In the genomic region with DNA sequence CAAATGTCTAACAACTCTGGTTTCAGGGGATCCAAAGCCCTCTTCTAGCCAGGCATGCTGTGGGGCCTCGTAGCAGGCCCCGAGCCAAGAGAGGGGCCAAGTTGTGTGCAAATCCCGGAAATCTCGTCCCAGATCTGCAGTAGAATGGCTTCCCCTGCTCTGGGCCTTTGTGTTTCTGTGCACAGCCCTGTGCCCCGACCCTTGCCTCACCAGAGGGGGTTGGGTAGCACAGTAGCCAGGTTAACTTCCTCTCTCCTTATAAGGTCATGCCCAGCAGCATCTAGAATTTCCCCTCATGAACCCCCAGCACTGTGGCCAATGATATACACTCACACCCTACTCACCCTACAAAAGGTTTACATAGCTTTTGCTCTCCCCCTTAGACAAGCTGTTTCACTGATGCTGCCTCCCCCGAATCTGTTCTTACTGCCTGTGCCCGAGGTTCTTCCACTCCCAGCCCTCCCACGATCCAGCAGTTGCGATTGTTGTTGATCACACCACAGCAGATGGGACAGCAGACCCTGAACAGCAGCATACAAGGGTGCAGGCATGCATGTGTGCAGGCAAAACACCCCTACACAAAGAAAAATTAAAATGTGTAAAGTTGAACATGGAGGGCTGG, we compare ENCODE assay signal across 8 mouse cellular contexts. TPM values are rescaled to one million over a fixed set of nuclear protein-coding genes. Genes with fewer than 3 reads are reported as not detected.
DNase-seq lines count a peak whose midpoint lies in the region; ATAC-seq and TF ChIP-seq lines count a peak whose summit lies in the region.

No protein-coding gene starts in this region.

- no peak overlapping the region for H3K4me2 ChIP-seq in kidney, embryonic 14.5 days (replicated peaks; ENCODE audit: low read depth, low read length)
- H3K4me2 ChIP-seq in forebrain, embryonic 15.5 days (replicated peaks): no peak overlapping the region
- H3K4me2 ChIP-seq in limb, embryonic 14.5 days (replicated peaks; ENCODE audit: low read depth, low read length, severe bottlenecking): no peak overlapping the region

- no peak overlapping the region for H3K9ac ChIP-seq in kidney, embryonic 14.5 days (ENCODE audit: low read depth, low read length)
- no peak overlapping the region for H3K9ac ChIP-seq in forebrain, embryonic 15.5 days (replicated peaks)
- no peak overlapping the region for H3K9ac ChIP-seq in limb, embryonic 14.5 days (ENCODE audit: low read depth, low read length, severe bottlenecking)

- no peak for TF ChIP-seq CTCF in brain, embryonic 14.5 days (IDR thresholded peaks at IDR 0.05; ENCODE audit: borderline replicate concordance, extremely low read depth, insufficient read depth, insufficient read length)

- ATAC-seq in kidney, embryonic 14.5 days (ENCODE audit: low FRiP score, low TSS enrichment): peak; percentile 74
- peak; percentile 58; the same call in 1 of the 2 replicates for ATAC-seq in forebrain, embryonic 15.5 days (replicated peaks)
- peak; percentile 53; the same call in 1 of the 2 replicates for ATAC-seq in limb, embryonic 14.5 days (ENCODE audit: low FRiP score, low read depth)
- ATAC-seq in inflammation-experienced regulatory T-cells, adult 6 months: no peak

- WGBS in kidney, embryonic 14.5 days: 26% methylated on average over 9 of the region's 9 CpGs
- WGBS in forebrain, embryonic 15.5 days: 42% methylated on average over 9 of the region's 9 CpGs
- WGBS in limb, embryonic 14.5 days: 45% methylated on average over 9 of the region's 9 CpGs

- H3K4me1 ChIP-seq in kidney, embryonic 14.5 days (ENCODE audit: control insufficient read depth, insufficient read depth, low read length): peaks cover 4% of the 10 kb centered on the region; the same call in 1 of the 2 replicates
- 0 out of 2 replicates have a peak, but pooled peaks cover 4% of the 10 kb centered on the region for H3K4me1 ChIP-seq in forebrain, embryonic 15.5 days
- no peaks in the 10 kb centered on the region for H3K4me1 ChIP-seq in limb, embryonic 14.5 days (ENCODE audit: control insufficient read depth, insufficient read depth, low read length)

- peaks cover 19% of the 10 kb centered on the region for H3K36me3 ChIP-seq in kidney, embryonic 14.5 days (ENCODE audit: control insufficient read depth, insufficient read depth, low read length)
- peaks cover 24% of the 10 kb centered on the region for H3K36me3 ChIP-seq in forebrain, embryonic 15.5 days
- peaks cover 28% of the 10 kb centered on the region for H3K36me3 ChIP-seq in limb, embryonic 14.5 days (ENCODE audit: control insufficient read depth, insufficient read depth, low read length)

- DNase-seq in kidney, adult 9 months: no peak
- peak; percentile 19 for DNase-seq in brain, embryonic 14.5 days (ENCODE audit: low read depth)
- no peak for DNase-seq in limb, embryonic 14.5 days (ENCODE audit: low spot score)
- no peak for DNase-seq in thymus, postnatal 10 days (ENCODE audit: low spot score in 2 of 2)
- DNase-seq in kidney, postnatal 14 days: no peak

- H3K27me3 ChIP-seq in kidney, embryonic 14.5 days (ENCODE audit: control insufficient read depth, insufficient read depth, low read length): no peaks in the 10 kb centered on the region
- no peaks in the 10 kb centered on the region for H3K27me3 ChIP-seq in forebrain, embryonic 15.5 days
- no peaks in the 10 kb centered on the region for H3K27me3 ChIP-seq in limb, embryonic 14.5 days (ENCODE audit: control insufficient read depth, insufficient read depth, low read length)

- TF ChIP-seq POLR2A in brain, embryonic 14.5 days (IDR thresholded peaks at IDR 0.05; ENCODE audit: borderline replicate concordance, extremely low read depth, insufficient read depth, insufficient read length, poor library complexity, severe bottlenecking): no peak
- TF ChIP-seq POLR2A in limb, embryonic 14.5 days (IDR thresholded peaks at IDR 0.05; ENCODE audit: borderline replicate concordance, extremely low read depth, insufficient read depth, insufficient read length): no peak

- no peaks in the 10 kb centered on the region for H3K9me3 ChIP-seq in kidney, embryonic 14.5 days (ENCODE audit: control insufficient read depth, low read length)
- no peaks in the 10 kb centered on the region for H3K9me3 ChIP-seq in forebrain, embryonic 15.5 days
- no peaks in the 10 kb centered on the region for H3K9me3 ChIP-seq in limb, embryonic 14.5 days (ENCODE audit: control insufficient read depth, low read length)

- H3K27ac ChIP-seq in kidney, embryonic 14.5 days (ENCODE audit: low read depth, low read length): peak overlapping the region; percentile 59; the same call in 1 of the 2 replicates
- no peak overlapping the region for H3K27ac ChIP-seq in forebrain, embryonic 15.5 days (replicated peaks)
- H3K27ac ChIP-seq in limb, embryonic 14.5 days (replicated peaks; ENCODE audit: low read depth, low read length): no peak overlapping the region

- H3K4me3 ChIP-seq in kidney, embryonic 14.5 days (ENCODE audit: low read length): no peak overlapping the region
- H3K4me3 ChIP-seq in forebrain, embryonic 15.5 days: no peak overlapping the region
- H3K4me3 ChIP-seq in limb, embryonic 14.5 days (replicated peaks; ENCODE audit: low read length): no peak overlapping the region

RNA-seq across cellular contexts. Expression of gene Usp50, which starts 4.6 kb away (rescaled TPM):
- 2.9 and 3.3 TPM in 2 replicates for polyA plus RNA-seq in kidney, embryonic 14.5 days (2014; fragmentation: Nextera tagmentation; extraction: Ambion mirVana)
- polyA plus RNA-seq in brain, embryonic 14.5 days (2012; rRNA removed): 1.4 and 1.9 TPM in 2 replicates
- polyA plus RNA-seq in forebrain, embryonic 15.5 days (2015; fragmentation: Nextera tagmentation; extraction: Ambion mirVana): 1.9 and 2.6 TPM in 2 replicates
- 0.73 and 1.2 TPM in 2 replicates for polyA plus RNA-seq in limb, embryonic 14.5 days (2012; rRNA removed)
- 2.9 and 3.0 TPM in 2 replicates for polyA plus RNA-seq in limb, embryonic 14.5 days (2014; fragmentation: Nextera tagmentation; extraction: Ambion mirVana)
- polyA plus RNA-seq in inflammation-experienced regulatory T-cells, adult 6 months (2017; shearing (Covaris generic)): 1 to 10 TPM; 4.4 to 9.9 (median 9.1) TPM
